Mouse (Mus musculus) heart, adult 2 months (tissue): Measurements from ENCODE around the gene Mettl15.

Experiments used
- CTCF ChIP-seq: fragments of 200-600 bp; IDR thresholded peaks from 2 replicates; pipeline ENCODE4 v1.8.1; 2022; ENCODE audit warnings: antibody characterized with exemption, mild to moderate bottlenecking, moderate library complexity
- POLR2A ChIP-seq: fragments of 200-500 bp; IDR thresholded peaks from 2 replicates; pipeline ENCODE4 v1.6.1; 2011; ENCODE audit warnings: mild to moderate bottlenecking, low read depth, low read length, control low read depth; ENCODE audit not compliant: insufficient read depth

DNA sequence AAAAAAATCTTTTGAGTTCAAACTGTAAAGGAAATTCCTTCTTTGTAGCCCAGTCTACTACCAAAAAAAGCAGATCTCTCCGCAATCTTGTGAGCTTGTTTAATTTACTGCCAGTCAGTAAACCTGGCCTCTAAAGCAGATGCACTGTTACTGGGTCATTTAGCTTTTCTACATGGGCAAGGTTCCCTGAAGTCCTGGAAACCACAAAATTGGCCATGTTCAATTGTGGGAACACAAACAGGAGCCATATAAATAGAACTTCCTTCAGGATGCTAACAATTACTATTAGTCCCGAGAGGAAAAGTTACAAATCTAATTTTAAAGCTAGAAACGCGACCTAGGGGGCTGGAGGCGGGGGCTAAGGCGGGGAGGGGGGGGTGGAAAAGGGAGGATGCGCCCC, 3.0 kb downstream of the Mettl15 start:
- no peak for TF ChIP-seq CTCF
- no peak for TF ChIP-seq POLR2A
